Mouse (Mus musculus) lung, adult 2 months (tissue): Measurements from ENCODE around the gene Lama2.

Experiments
- CTCF ChIP-seq: fragments of 200-500 bp; IDR thresholded peaks from 2 replicates; pipeline ENCODE4 v1.5.1; 2011; ENCODE audit warnings: mild to moderate bottlenecking, low read length, control low read depth; ENCODE audit not compliant: insufficient read depth
- POLR2A ChIP-seq: fragments of 200-500 bp; IDR thresholded peaks from 2 replicates; pipeline ENCODE4 v1.6.1; 2011; ENCODE audit warnings: low read depth, mild to moderate bottlenecking, control low read depth, low read length, borderline replicate concordance; ENCODE audit errors: extremely low read depth

DNA sequence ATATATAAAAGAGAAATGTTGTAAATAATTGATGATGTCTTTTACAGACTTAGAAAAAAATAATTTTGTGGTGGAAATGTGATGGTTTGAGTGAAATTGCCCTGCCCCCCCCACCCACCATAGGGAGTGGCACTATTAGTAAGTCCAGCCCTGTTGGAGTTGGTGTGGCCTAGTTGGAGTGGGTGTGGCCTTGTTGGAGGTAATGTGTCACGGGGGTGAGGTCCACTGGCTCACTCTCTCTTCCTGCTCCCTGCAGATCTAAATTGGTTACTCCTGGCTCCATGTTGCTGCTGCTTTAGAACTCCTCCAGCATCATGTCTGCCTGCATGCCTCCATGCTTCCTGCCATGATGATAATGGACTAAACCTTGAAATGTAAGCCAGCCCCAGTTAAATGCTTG, 680.0 kb downstream of the Lama2 start:
- TF ChIP-seq POLR2A (no peak), CTCF (no peak)
